Mouse (Mus musculus): ENCODE measurements at regions not wholly inside any gene's neighbourhood (a gene's known extent, or its start where the extent isn't known, plus 50 kb on each side); places are given as distances from the start of the nearest gene placed in this dataset.

DNA sequence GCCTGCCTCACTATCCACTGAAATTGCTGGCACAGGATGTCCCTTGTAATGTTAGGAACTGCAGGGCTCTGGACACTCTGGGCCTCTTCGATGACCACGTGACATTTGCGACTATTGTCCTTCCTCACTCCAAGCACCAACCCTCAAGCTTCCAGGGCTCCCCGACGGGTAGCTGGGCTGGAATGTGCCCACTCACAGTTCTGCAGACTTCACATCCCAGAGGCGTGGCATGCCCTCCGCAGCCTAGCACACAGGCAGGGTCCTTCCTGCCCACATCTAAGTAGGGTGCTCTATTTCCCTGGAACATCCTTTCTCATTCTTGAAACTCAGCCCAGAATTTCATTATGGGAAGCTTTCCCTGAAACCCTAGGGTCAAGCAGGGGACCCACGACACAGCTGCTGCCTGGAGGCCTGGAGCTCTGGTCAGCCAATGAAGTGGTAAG lies 95.2 kb upstream of the Spred2 start:
- in situ Hi-C loops (cut with MboI): loop anchor here (25.0 kb wide), 1 partner anchor 208 kb away; no protein-coding TSS in a partner anchor

DNA sequence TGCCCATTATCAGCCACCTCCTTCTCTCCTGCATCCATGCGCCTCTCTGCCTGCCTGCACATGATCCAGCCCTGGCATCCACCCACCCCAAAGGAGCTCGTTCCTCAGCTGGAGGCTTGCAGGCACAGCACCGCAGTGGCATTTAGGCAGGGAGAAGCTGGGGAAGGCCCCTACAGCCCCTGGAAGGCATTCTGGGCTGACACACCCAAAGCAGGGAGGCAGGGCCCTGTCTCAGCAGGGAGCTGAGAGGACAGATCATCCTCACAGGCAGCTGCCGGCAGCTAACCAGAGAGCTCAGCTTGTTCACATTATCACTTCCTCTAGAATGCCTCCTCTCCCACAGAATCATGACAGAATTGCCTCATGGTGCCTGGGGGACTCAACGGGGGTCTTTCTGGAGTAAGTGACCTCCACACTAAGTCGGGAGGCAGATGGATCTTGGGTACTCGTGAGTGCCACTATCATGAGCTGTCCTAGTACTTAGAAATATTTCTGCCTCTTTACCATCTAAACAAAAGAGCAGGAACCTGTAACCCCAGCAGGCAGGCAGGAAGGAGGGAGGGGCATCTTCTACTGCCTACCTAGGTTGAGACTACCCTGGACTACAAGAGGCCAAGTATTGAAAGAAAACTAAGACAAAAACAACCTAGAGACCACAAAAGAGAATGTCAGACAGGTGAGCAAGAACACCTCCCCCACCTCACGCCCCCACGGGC lies 94.5 kb upstream of the Spred2 start:
- in situ Hi-C loops (cut with MboI): loop anchor here (25.0 kb wide), 1 partner anchor 208 kb away; no protein-coding TSS in a partner anchor

DNA sequence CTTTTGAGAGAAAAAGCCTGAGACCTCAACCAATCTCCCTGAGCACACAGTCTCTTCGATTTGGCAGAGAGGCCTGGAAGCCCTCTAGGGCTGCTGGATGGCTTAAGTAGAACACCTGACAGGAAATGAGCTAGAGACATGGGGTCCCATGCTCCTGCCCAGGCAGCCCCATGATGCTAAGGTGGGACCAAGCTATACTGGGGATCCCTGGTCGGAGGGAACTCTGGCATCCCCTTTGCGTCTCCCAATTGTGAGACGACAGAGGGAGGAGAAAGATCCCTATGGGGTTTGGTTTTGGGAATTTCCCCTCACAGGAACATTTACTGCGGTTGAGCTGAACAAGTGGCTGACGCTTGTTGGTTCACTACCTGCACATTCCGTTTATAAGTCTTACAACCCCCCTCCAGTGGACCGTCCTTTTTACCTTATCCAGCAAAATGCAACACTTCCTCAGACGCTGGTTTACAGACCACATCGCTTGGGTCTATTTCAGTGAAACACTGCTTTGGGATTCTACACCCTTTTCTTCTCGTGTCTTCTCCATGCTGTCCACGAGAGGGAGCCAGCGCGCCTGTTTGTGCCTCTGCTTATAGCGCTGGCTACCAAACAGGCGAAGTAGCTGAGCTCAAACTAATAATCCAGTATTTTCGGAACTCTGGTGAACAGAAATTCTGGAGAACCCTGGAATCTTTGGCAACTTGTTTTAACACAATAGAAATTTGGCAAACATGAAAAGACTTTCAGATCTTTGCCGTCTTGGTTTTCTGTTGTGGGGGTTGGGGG lies 93.7 kb upstream of the Spred2 start:
- in situ Hi-C loops (cut with MboI): loop anchor here (25.0 kb wide), 1 partner anchor 207 kb away; no protein-coding TSS in a partner anchor

DNA sequence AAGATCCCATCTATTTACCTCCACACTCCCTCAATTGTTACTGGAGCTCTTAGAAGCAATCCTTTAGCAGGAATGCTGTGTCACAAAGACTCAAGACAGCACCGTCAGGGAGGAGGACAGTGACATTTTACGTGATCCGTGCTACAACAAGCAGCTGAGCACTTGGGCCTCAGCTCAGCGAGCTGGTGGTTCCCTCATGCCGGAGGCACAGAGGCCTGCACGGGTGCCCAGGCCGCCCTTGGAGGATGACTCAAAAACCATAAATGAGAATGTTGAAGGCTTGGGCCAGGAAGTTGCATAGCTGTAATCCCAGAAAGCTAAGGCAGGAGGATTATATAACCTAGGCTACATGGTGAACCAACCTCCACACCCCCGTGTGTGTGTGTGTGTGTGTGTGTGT lies 89.6 kb upstream of the Spred2 start:
- in situ Hi-C loops (cut with MboI): loop anchor here (25.0 kb wide), 1 partner anchor 203 kb away; no protein-coding TSS in a partner anchor

DNA sequence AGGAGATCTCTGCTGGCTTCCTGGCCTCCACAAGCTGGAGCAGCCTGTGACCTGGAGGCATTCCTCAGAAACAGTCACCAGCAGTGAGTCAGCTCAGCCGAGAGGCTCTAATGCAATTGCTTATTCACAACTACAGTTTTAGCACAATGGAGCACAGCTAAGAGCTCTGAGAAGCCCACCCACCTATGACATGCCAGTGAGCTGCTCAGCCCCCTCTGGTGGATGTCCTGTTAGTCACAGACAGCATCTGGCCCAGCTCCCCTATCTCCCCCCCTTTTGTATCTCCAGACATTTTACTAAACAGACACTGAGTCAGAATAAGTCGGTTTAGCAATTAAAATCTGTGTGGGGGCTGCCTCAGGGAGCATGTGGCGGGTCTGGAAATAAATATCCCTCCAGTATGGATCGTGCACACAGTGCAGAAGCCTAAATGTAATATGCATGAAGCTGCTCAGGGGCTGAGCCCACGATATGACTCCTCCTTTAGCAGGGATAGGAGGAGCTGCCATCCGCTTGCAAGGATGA lies 88.9 kb upstream of the Spred2 start:
- in situ Hi-C loops (cut with MboI): loop anchor here (25.0 kb wide), 1 partner anchor 202 kb away; no protein-coding TSS in a partner anchor

DNA sequence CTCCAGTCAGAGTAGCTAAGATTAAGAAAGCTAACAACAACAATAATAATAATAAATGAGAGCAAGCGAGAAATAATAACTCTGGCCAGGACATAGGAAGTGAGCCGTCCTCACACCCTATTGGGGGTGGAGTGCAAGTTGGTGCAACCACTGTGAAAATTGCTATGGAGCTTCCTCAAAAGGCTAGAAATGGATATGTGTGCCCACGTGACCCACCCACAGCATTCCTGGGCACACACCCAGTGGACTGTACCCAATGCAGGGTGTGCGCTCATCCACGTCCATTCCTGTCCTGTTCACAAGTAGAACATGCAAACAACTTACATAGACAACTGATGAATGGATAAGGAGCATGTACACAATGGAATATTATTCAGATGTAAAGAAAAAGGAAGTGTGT lies 85.2 kb upstream of the Spred2 start:
- in situ Hi-C loops (cut with MboI): loop anchor here (25.0 kb wide), 1 partner anchor 198 kb away; no protein-coding TSS in a partner anchor

DNA sequence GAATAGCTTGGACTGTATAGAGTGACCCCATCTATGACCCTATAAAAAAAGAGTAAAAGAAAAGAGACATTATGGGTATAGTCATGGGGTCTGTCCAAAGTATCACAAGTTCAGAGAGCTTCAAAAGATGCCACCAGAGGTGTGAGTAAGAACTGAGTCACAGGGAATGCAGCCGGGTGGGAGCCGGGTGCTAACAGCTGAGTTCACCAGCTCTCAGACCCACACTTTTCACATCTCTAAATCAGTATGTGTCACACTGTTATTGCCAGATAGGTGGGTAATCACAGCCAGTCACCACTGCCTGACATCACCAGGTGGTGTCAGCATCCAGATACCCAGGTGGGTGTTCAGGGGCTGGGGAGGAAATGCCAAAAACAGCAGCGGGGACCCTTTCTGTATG lies 81.1 kb upstream of the Spred2 start:
- in situ Hi-C loops (cut with MboI): loop anchor here (25.0 kb wide), 1 partner anchor 194 kb away; no protein-coding TSS in a partner anchor

DNA sequence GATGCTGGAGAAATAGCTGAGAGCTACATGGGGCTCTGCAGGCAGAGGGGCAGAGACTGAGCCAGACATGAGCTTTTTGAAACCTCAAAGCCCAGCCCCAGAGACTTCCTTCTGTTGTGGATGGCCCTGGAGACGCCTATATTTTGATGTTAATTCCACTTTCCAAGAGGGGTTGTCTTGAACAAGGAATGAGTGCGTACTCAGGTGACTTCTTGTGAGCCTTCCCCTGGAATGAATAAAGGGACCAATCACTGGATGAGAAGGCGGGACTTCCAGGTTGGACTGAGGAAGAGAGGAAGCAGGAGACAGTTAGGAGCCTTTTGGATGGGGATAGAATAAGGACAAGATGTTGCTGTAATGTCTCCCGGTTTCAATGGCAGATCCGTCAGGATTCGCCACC lies 76.3 kb upstream of the Spred2 start:
- in situ Hi-C loops (cut with MboI): loop anchor here (25.0 kb wide), 1 partner anchor 189 kb away; no protein-coding TSS in a partner anchor

DNA sequence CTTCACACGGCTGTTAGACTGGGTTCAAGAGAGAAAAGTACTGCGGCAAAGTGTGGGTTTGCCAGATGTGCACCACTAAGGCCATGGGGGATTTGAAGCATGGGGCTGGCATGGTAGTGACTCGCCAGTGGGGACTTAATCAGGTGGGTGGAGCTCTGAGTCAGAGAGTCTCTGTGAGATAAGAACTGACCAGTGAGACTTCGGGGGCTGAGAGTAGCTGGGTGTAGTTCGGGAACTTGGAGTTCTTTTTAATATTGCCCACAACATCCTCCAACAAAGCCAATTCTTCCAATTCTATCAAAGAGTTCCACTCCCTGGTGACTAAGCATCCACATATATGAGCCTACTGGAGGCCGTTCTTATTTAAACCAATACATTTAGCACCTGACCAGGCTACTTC lies 75.8 kb upstream of the Spred2 start:
- in situ Hi-C loops (cut with MboI): loop anchor here (25.0 kb wide), 1 partner anchor 189 kb away; no protein-coding TSS in a partner anchor

DNA sequence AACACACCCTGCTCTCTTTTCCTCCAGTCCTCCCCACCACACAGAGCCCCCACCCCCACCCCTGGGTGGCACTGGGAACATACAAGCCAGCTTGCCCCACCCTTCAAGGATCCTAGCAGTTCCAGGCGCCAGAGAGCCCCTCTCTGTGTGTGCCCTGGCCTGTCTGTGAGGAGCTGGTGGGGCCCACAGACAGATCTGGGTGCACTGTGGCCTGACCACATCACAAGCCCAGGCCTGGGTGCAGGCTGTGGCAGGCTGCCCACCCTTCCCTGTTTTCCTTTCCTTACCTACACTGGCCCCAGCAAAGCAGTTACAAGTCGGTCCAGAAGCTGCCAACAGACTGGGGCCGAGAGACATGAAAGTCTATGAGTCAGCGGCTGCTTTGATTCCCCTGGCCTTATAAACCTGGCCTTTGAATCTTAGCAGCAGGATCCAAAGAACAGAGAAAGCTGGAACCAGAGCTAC lies 74.8 kb upstream of the Spred2 start:
- in situ Hi-C loops (cut with MboI): loop anchor here (25.0 kb wide), 1 partner anchor 188 kb away; no protein-coding TSS in a partner anchor

DNA sequence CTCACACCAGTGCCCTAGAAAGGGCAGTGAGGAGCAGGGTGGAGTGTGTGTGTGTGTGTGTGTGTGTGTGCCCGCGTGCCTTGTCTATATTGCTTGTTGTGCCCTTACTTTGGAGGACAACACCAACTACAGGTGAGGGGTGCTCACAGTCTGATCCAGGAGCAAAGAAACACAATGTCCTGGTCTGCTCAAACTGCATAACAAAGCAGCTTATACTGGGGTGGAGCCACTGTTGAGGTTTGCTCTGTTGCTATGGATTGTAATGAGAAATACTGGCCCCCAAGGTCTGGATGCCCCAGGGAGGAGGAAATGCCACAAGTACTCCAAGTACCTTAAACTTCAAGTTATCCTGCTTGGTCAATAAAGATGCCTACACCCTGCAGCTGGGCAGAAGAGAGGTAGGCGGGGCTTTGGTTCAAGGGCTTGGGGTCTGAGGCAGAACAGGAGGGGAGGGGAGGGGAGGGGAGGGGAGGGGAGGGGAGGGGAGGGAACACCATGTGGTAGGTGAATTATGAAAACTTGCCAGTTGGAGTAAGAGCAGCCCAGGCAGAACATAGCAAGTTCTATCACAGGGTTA lies 74.2 kb upstream of the Spred2 start:
- in situ Hi-C loops (cut with MboI): loop anchor here (25.0 kb wide), 1 partner anchor 187 kb away; no protein-coding TSS in a partner anchor

DNA sequence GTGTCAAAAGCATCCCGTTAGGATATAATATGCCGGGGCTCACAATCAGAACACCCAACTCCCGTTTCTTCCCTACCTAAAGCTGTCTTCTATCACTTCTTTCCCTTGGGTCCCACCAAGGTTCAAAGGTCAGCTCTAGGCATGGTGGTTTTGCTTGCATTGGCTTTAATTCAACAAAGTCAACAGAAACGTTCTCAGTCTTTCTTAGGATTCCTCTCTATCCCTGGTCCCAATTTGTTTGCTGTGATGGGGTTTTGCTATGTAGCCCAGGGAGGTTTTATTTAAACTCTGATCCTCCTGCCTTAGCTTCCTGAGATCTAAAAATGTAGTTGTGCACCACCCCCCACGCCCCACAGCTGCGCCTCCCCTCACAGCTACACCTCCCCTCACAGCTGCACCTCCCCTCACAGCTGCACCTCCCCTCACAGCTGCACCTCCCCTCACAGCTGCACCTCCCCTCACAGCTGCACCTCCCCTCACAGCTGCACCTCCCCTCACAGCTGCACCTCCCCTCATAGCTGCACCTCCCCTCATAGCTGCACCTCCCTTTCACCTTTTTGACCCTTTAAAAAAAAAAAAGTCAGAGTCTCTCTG lies 73.1 kb upstream of the Spred2 start:
- in situ Hi-C loops (cut with MboI): no loop called here

DNA sequence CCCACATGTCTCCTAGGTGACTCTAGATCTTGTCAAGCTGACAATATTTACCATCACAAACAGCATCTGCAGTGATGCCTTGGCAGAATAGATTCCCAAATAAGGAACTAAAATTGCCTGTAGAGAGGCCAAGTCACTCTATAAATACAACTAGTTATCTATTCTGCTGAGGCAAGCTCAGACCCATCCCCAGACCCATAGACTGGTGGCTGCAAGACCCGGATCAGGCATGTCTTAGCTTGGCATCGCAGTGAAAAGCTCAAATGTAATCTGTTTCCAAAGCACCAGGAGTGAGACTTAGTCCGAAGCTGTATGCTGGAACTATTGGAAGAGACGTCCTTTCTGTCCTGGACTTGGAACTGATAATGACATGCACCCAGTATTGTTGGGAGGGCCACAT lies 62.6 kb upstream of the Spred2 start:
- in situ Hi-C loops (cut with MboI): no loop called here

DNA sequence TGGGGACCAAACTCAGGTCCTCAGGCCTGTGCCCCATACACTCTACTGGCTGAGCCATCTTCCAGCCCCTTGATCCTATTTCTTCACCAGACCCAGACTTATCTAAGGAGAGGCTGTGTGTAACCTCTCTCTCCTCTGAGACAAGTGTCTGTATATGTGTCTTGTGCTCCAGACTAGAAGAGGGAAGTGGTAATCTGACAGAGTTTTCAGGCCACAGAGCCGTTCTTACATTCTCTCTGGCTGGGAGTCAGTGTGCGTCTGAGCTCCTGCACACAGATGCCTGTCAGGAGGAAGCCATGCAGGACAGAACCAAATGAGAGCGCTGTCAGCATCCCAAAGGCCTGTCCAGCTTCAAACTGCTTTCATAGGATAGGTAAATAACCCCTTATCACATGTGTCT lies 60.8 kb upstream of the Spred2 start:
- in situ Hi-C loops (cut with MboI): no loop called here

DNA sequence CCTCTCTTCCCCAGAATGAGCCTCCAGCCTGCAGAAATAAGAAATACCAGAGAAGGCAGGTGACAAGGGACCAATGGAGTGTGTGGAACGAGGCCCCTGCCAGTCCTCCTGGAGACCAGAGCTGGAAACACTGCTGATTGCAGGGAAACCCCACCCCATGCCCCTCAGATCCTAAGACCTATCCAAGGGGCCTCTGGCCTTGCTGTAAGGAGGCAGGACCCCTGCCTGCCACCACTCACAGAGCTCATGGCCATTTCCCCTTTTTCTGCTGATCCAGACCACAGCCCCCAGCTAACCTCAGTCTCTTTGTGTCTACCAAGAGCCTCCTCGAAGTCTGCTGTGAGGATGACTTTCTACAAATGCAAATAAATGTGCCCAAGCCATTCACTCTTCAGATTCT lies 57.9 kb upstream of the Spred2 start:
- in situ Hi-C loops (cut with MboI): no loop called here

DNA sequence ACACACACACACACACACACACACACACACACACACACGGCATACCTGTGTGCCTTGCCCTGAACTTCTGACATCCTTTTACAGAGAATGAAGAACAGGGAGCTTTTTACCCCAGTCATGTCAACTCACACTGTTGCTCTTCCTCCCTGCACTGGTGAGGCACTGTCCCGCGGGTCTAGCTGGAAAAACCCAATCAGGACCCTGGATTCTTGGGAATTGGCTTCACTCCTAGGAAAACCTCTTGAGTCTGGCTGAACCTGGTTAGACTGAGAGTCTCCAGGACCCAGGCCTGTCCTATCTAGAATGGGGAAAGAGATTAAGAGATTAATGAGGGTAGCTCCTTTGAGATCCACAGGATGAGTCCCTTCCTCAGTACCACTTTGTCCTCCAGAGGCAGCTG lies 54.5 kb upstream of the Spred2 start:
- in situ Hi-C loops (cut with MboI): no loop called here

DNA sequence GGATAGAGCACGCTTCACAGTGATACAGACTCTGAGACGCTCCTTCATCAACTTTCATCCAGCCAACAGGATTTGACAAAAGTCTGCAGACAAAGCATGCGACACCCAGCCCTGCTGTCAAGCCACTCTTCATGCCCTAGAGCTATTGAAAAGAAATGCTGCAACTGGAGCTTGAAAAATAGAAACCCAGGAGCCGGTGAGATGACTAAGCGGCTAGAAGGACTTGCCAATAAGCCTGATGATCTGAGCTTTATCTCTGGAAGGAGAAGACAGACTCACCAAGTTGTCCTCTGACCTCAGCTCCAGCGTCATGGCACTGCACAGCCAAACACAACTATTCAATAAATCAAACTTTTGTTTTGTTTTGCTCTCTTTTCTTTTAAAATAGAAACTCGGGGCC lies 54.0 kb upstream of the Spred2 start:
- in situ Hi-C loops (cut with MboI): no loop called here

DNA sequence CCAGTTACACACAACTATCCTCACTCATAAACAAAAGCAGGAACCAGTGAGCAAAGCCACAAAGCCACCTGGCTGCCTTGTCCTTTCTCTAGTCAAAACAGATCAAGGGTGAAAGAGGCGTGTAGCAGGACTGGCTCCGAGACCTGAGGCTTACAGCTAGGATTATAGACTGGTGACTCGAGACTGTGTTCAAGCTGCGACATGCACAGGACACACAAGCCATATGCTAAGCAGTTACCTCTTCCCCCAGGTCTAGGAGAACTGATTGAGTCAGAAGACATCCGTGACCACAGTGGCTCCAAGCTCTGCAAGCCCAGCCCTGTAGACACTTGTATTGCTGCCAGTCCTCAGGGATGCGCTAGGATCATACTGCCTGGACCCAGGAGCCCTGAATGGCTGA lies 50.4 kb upstream of the Spred2 start:
- in situ Hi-C loops (cut with MboI): no loop called here

All from mature B cell (primary cell).